Mouse (Mus musculus): ENCODE measurements around the gene Cdhr2. TPM values are rescaled to one million over a fixed set of nuclear protein-coding genes. Genes with fewer than 3 reads are reported as not detected.

Gene Cdhr2
- polyA plus RNA-seq, 1 experiment from 2014 or later: 9.9 TPM

DNA sequence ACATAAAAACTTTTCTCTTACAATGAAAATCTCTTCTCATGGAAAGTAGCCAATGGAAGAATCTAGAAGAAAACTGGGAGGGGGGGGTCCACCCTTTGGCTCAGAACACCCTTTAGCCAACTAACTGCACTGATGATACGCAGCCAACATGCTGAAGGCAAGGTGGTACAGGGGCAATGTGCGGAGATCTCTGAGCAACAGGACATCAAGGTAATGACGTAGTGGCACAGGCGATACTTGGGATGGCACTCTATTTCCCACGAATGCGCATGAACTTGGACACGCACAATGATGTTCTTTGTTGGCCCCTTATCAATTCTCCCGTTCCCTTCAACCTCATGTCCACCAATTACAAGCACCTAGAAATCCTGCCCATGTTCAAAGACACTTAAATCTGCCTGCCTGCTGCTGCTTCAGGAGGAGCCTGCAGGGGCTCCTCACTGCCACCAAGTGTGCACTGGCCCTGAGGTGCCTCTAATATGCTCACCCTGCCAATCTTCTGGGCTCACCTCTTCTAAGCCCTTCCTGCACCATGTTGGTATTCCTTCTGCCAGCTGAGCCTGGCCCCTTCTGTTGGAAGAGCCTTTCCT is 11.0 kb upstream of the Cdhr2 start:
- Histone ChIP-seq H3K4me3 (replicated peaks; ENCODE audit: low read length) (no peak overlapping the region), H3K27me3 (ENCODE audit: control insufficient read depth, insufficient read depth, low read length) (no peaks in the 10 kb centered on the region), H3K4me1 (ENCODE audit: control insufficient read depth, insufficient read depth, low read length) (peaks cover 37% of the 10 kb centered on the region), H3K9ac (ENCODE audit: low read length) (no peak overlapping the region), H3K36me3 (ENCODE audit: control insufficient read depth, insufficient read depth, low read length) (no peaks in the 10 kb centered on the region), H3K4me2 (ENCODE audit: low read depth, low read length) (no peak overlapping the region), H3K9me3 (replicated peaks; ENCODE audit: control insufficient read depth, low read length) (no peaks in the 10 kb centered on the region), H3K27ac (ENCODE audit: low read length) (no peak overlapping the region)
- WGBS: 90% methylated on average over 8 of the region's 8 CpGs
- no peak for ATAC-seq (ENCODE audit: insufficient read depth, low FRiP score)

DNA sequence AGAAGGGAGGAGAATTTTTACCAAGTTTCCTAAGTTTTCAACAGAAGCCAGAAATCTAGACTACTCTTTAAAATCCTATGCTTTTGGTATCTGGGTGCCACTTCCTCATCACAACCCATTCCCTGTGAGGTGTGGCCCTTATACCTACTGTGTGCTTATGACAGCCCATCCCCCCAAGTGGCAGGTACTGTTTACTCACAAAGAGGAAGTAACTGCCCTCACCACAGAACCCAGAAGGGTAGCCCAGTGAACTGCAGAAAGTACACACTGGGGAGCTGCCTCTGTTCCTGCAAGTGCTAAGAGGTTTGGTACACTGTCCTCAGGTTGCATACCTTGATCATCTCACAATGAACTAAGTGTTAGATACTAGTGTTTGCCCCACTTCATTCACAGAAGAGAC is 9.5 kb upstream of the Cdhr2 start:
- Histone ChIP-seq H3K27ac (ENCODE audit: low read length) (peak overlapping the region; percentile 93; the same call in 1 of the 2 replicates), H3K27me3 (ENCODE audit: control insufficient read depth, insufficient read depth, low read length) (no peaks in the 10 kb centered on the region), H3K9me3 (replicated peaks; ENCODE audit: control insufficient read depth, low read length) (no peaks in the 10 kb centered on the region), H3K4me1 (ENCODE audit: control insufficient read depth, insufficient read depth, low read length) (peaks cover 25% of the 10 kb centered on the region), H3K4me3 (replicated peaks; ENCODE audit: low read length) (peak overlapping the region; percentile 99), H3K36me3 (ENCODE audit: control insufficient read depth, insufficient read depth, low read length) (no peaks in the 10 kb centered on the region), H3K4me2 (ENCODE audit: low read depth, low read length) (peak overlapping the region; percentile 98), H3K9ac (ENCODE audit: low read length) (peak overlapping the region; percentile 89; the same call in 1 of the 2 replicates)
- no peak for ATAC-seq (ENCODE audit: insufficient read depth, low FRiP score)

DNA sequence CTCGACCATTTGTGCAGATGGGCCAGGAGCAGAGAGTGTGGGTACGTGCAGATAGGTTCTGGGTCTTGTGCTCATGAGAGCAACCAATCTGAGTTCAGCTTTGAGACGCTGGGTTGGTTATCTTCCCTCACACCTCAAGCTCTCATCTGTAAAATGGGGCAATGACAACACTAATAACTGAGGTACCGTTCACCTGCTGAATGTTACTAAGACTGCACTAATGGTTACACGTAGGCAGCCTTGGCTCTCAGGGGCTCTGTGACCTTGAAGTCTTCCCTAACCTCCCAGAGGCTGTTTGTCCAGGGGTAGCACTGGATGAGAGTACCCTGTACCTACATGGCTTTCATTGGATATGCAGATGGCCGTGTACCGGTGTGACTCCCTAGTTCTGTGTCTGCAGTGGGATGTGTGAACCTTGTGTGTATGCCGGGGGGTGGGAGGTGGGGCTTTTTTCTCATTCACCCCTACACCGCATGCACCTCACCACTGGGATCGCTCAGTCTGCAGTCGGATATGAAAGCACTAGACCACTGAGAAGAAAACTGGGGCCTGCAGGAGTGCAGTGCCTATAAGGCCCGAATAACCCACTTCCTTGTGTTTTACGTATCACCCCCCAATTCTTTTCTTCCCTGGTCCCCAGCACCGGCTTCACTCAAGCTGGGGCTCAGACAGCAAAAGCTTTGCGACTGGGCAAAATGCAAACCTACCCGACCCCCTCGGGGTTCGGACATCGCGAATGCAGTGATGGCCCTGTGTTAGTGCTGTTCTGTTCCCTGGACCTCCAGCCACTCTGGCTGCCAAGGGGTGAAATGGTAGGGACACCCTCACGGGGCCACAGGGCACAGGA is 8.3 kb upstream of the Cdhr2 start:
- no peaks in the 10 kb centered on the region for H3K36me3 ChIP-seq (ENCODE audit: control insufficient read depth, insufficient read depth, low read length)
- 10% methylated on average over 21 of the region's 21 CpGs for WGBS
- peak overlapping the region; percentile 99 for H3K4me3 ChIP-seq (replicated peaks; ENCODE audit: low read length)
- peak overlapping the region; percentile 98 for H3K4me2 ChIP-seq (ENCODE audit: low read depth, low read length)
- ATAC-seq (ENCODE audit: insufficient read depth, low FRiP score): no peak
- H3K27ac ChIP-seq (ENCODE audit: low read length): peak overlapping the region; percentile 93
- peak overlapping the region; percentile 89 for H3K9ac ChIP-seq (ENCODE audit: low read length)
- H3K9me3 ChIP-seq (replicated peaks; ENCODE audit: control insufficient read depth, low read length): no peaks in the 10 kb centered on the region
- no peaks in the 10 kb centered on the region for H3K27me3 ChIP-seq (ENCODE audit: control insufficient read depth, insufficient read depth, low read length)
- H3K4me1 ChIP-seq (ENCODE audit: control insufficient read depth, insufficient read depth, low read length): peaks cover 25% of the 10 kb centered on the region

DNA sequence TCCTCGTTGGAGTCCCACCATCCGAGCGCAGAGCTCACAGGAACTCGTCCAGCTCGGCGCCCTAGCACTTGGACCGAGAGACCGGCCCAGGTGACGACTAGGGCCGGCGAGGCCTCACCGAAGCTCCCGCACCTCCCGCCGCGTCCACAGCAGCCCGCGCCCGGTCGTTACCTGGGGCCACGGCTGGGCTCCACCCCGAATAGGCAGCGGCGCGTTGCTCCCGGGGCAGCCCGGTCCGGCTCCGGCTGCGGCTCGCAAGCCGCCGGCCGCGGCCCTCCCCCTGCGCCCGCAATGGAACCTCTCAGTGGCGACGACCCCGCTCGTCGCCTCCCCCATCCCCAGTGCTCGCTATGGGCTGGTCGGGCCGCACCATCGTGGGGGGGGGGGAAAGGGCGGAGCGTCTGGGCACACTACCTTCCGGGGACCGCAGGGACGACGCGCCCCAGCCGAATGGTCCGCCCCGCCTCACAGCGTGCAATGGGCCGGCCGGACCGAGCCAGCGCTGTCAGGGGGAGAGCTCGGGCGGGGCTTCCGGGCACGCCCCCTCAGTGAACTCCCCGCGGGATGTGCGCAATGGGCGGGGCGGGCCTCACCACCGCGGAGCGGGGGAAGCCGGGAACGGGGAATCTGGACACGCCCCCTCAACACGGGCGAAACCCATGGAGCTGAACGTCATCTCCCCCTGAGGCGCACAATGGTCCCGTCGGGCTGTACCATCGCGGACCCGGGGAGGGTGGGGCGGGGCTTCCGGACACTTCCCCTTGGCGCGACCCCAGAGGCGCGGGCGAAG is 7.5 kb upstream of the Cdhr2 start, which contains the start of gene Rnf44:
Rnf44 (minus strand) TSS at position 350 of the 790 bp plus-strand sequence.
- Histone ChIP-seq H3K4me3 (replicated peaks; ENCODE audit: low read length) (peak within 1 kb of the TSS; percentile 99), H3K27ac (ENCODE audit: low read length) (peak within 1 kb of the TSS; percentile 97), H3K9me3 (replicated peaks; ENCODE audit: control insufficient read depth, low read length) (no peaks in the 10 kb centered on the region), H3K27me3 (ENCODE audit: control insufficient read depth, insufficient read depth, low read length) (no peaks in the 10 kb centered on the region), H3K4me1 (ENCODE audit: control insufficient read depth, insufficient read depth, low read length) (peaks cover 20% of the 10 kb centered on the region), H3K4me2 (ENCODE audit: low read depth, low read length) (peak within 1 kb of the TSS; percentile 98), H3K9ac (ENCODE audit: low read length) (peak within 1 kb of the TSS; percentile 89), H3K36me3 (ENCODE audit: control insufficient read depth, insufficient read depth, low read length) (no peaks in the 10 kb centered on the region)
- ATAC-seq (ENCODE audit: insufficient read depth, low FRiP score): peak; percentile 99
- WGBS: under 1% methylated on average over 87 of the region's 92 CpGs

DNA sequence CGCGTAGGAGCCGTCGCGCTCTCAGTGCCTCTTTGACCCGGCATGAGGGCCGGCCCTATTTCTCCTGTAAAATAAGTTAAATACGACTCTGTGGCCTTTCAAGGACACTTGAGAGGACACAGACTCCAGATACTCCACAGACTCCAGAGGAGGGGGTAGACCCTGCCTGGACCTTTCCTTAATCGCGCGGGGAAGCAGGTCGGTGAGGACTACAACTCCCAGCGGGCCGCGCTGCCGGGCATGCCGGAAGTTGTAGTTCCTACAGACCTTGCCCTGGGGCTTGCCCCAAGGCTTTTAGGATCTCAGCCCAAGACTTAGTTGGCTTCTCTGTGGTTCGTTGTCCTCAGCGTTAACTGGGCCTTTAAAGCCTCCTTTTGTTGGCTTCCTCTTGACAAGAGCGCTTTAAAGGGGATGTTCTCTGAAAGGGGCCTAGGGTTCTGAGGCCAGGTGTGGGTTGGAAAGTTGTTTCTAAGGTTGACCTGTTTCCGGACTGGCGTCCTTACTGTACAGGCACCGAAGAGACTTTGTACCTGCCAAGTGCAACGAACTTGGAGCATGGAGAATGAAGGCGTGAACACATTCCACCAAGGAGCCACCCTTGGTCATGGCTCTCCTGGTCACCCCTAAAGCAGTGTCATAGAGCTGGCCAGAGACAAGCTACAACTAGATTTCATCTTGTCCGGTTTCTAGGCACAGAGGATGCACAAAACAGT is 6.8 kb upstream of the Cdhr2 start:
- H3K9ac ChIP-seq (ENCODE audit: low read length): peak overlapping the region; percentile 88
- H3K4me3 ChIP-seq (replicated peaks; ENCODE audit: low read length): peak overlapping the region; percentile 99
- no peaks in the 10 kb centered on the region for H3K27me3 ChIP-seq (ENCODE audit: control insufficient read depth, insufficient read depth, low read length)
- ATAC-seq (ENCODE audit: insufficient read depth, low FRiP score): peak; percentile 74
- H3K4me1 ChIP-seq (ENCODE audit: control insufficient read depth, insufficient read depth, low read length): peaks cover 20% of the 10 kb centered on the region
- no peaks in the 10 kb centered on the region for H3K36me3 ChIP-seq (ENCODE audit: control insufficient read depth, insufficient read depth, low read length)
- H3K4me2 ChIP-seq (ENCODE audit: low read depth, low read length): peak overlapping the region; percentile 75
- peak overlapping the region; percentile 97 for H3K27ac ChIP-seq (ENCODE audit: low read length)
- WGBS: 13% methylated on average over 26 of the region's 26 CpGs
- H3K9me3 ChIP-seq (replicated peaks; ENCODE audit: control insufficient read depth, low read length): no peaks in the 10 kb centered on the region

DNA sequence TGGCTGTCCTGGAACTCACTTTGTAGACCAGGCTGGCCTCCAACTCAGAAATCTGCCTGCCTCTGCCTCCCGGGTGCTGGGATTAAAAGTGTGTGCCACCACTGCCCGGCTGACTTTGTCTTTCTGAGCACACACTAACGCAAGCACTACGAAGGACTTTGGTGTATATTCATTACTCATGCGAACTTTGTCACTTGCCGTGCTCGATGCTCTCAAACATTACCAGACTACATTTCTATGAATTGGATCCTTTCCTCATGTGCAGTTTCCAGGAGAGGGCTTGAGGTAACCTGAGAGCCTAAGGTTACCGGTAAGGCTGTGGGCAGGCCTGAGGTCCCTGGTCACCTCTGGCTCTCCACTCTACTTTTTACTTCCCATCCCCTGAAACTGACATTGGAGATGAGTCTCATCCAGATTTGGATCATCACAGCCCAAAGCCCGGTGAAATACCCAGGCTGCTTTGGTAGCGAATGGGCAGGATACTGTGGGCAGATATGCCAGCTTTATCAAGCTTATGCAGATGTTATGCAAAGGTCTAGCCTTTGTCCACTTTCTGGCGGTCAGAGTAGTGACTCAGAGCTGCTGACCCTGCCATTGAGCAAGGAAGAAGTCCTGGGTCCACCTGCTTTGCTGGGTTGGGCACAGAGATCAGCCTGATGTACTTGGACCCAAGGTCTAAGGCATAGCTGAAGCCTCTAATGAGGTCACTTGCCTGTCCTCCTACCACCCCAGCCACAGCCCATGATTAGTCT is 5.6 kb upstream of the Cdhr2 start:
- Histone ChIP-seq H3K9ac (ENCODE audit: low read length) (no peak overlapping the region), H3K9me3 (replicated peaks; ENCODE audit: control insufficient read depth, low read length) (no peaks in the 10 kb centered on the region), H3K27me3 (ENCODE audit: control insufficient read depth, insufficient read depth, low read length) (no peaks in the 10 kb centered on the region), H3K4me3 (replicated peaks; ENCODE audit: low read length) (no peak overlapping the region), H3K4me1 (ENCODE audit: control insufficient read depth, insufficient read depth, low read length) (peaks cover 20% of the 10 kb centered on the region), H3K36me3 (ENCODE audit: control insufficient read depth, insufficient read depth, low read length) (no peaks in the 10 kb centered on the region), H3K4me2 (ENCODE audit: low read depth, low read length) (no peak overlapping the region), H3K27ac (ENCODE audit: low read length) (no peak overlapping the region)
- 87% methylated on average over 11 of the region's 11 CpGs for WGBS
- ATAC-seq (ENCODE audit: insufficient read depth, low FRiP score): no peak

DNA sequence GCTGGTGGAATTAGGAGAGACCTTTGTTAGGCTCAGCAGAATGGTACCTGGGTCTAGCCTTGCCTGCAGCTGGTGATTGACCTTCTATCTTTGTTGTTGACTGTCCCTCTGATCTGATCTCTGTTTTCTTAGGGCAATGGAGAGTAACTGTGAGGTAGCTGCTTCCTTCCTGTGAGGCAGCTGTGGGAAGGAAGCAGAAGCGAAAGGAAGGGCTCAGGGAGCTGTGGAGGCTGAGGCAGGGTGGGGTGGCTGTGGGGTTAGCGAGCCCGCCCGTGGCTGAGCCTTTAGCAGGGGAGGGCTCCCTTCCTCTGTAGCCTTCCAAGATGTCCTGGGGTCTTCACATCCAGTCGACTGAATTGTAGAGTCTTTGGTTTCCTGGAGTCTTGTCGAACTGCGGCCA is 1.2 kb downstream of the Cdhr2 start:
- ATAC-seq (ENCODE audit: insufficient read depth, low FRiP score): no peak
- H3K4me1 ChIP-seq (ENCODE audit: control insufficient read depth, insufficient read depth, low read length): no peaks in the 10 kb centered on the region
- H3K4me2 ChIP-seq (ENCODE audit: low read depth, low read length): no peak overlapping the region
- H3K9me3 ChIP-seq (replicated peaks; ENCODE audit: control insufficient read depth, low read length): no peaks in the 10 kb centered on the region
- 73% methylated on average over 7 of the region's 7 CpGs for WGBS
- H3K27ac ChIP-seq (ENCODE audit: low read length): no peak overlapping the region
- H3K9ac ChIP-seq (ENCODE audit: low read length): no peak overlapping the region
- H3K4me3 ChIP-seq (replicated peaks; ENCODE audit: low read length): no peak overlapping the region
- H3K36me3 ChIP-seq (ENCODE audit: control insufficient read depth, insufficient read depth, low read length): no peaks in the 10 kb centered on the region
- H3K27me3 ChIP-seq (ENCODE audit: control insufficient read depth, insufficient read depth, low read length): no peaks in the 10 kb centered on the region

DNA sequence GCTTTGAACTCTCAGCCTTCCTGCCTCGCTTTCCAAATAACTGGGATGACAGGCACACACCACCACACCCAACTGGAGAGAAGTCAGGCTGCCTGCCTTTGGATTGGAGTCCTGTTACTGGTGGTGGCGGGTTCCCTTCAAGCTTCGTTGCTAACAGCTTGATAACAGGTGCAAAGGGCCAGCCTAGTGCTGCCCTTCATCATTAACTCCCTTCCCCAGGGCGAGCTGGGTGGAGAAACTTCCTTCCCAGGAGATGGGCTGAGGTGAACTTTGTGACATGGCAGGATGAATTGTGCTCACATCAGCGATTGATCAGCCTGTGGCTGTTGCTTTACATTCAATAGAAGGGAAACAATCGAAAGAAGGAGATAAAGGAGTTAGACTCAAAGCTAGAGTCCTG is 3.6 kb downstream of the Cdhr2 start:
- Histone ChIP-seq H3K9ac (ENCODE audit: low read length) (no peak overlapping the region), H3K27ac (ENCODE audit: low read length) (no peak overlapping the region), H3K9me3 (replicated peaks; ENCODE audit: control insufficient read depth, low read length) (no peaks in the 10 kb centered on the region), H3K4me3 (replicated peaks; ENCODE audit: low read length) (no peak overlapping the region), H3K27me3 (ENCODE audit: control insufficient read depth, insufficient read depth, low read length) (no peaks in the 10 kb centered on the region), H3K4me1 (ENCODE audit: control insufficient read depth, insufficient read depth, low read length) (no peaks in the 10 kb centered on the region), H3K36me3 (ENCODE audit: control insufficient read depth, insufficient read depth, low read length) (no peaks in the 10 kb centered on the region), H3K4me2 (ENCODE audit: low read depth, low read length) (no peak overlapping the region)
- ATAC-seq (ENCODE audit: insufficient read depth, low FRiP score): no peak
- WGBS: 44% methylated on average over 6 of the region's 6 CpGs

Measured in stomach, embryonic 16.5 days (tissue).